Mouse (Mus musculus) cerebellum, adult 9-11 months (tissue): ENCODE measurements at regions not wholly inside any gene's neighbourhood (a gene's known extent, or its start where the extent isn't known, plus 50 kb on each side); places are given as distances from the start of the nearest gene placed in this dataset.

ENCODE experiments used
- DNase-seq: peaks from one replicate; pipeline ENCODE4 v3.0.0; 2022

GRCm38 (mm10) chrX:57784959-57785358 lies 237.5 kb upstream of the Zic3 start:
- no peak for DNase-seq

- DNase-seq: peak; percentile 83
These were observed 234.9 kb upstream of the Zic3 start for GRCm38 (mm10) chrX:57787615-57788014.

- no peak for DNase-seq
These were observed 224.5 kb upstream of the Zic3 start for GRCm38 (mm10) chrX:57797956-57798355.

GRCm38 (mm10) chrX:57798394-57798793 lies 224.1 kb upstream of the Zic3 start:
- DNase-seq: no peak

- no peak for DNase-seq
These were observed 223.6 kb upstream of the Zic3 start for GRCm38 (mm10) chrX:57798869-57799268.
